Mouse (Mus musculus) kidney, adult 2 months (tissue): ENCODE measurements at regions not wholly inside any gene's neighbourhood (a gene's known extent, or its start where the extent isn't known, plus 50 kb on each side); places are given as distances from the start of the nearest gene placed in this dataset.

Experiments
- DNase-seq: peaks from one replicate; pipeline ENCODE4 v3.0.0; 2021
- H3K27ac ChIP-seq: fragments of 200-500 bp; 2 replicates; pipeline ENCODE4 v1.5.1; 2012; ENCODE audit warnings: low read depth, low read length, control low read depth, inconsistent platforms; ENCODE audit not compliant: insufficient read depth
- H3K27me3 ChIP-seq: fragments of 200-500 bp; replicated peaks from 2 replicates; pipeline ENCODE4 v1.6.1; 2012; ENCODE audit warnings: mild to moderate bottlenecking, moderate library complexity, low read length, inconsistent platforms; ENCODE audit not compliant: control insufficient read depth, insufficient read depth
- H3K36me3 ChIP-seq: fragments of 200-500 bp; 2 replicates; pipeline ENCODE4 v1.6.1; 2012; ENCODE audit warnings: mild to moderate bottlenecking, moderate library complexity, low read length, inconsistent platforms; ENCODE audit not compliant: control insufficient read depth, insufficient read depth
- H3K4me1 ChIP-seq: fragments of 200-500 bp; 2 replicates; pipeline ENCODE4 v1.6.1; 2011; ENCODE audit warnings: low read length; ENCODE audit not compliant: control insufficient read depth, insufficient read depth
- H3K4me3 ChIP-seq: fragments of 200-500 bp; 2 replicates; pipeline ENCODE4 v1.5.1; 2011; ENCODE audit warnings: mild to moderate bottlenecking, low read depth, low read length, control low read depth; ENCODE audit not compliant: insufficient read depth
- CTCF ChIP-seq: fragments of 200-500 bp; conservative IDR thresholded peaks from 2 replicates; pipeline ENCODE4 v1.5.1; 2011; ENCODE audit warnings: low read depth, mild to moderate bottlenecking, control low read depth, low read length, moderate library complexity, mixed read lengths; ENCODE audit not compliant: insufficient read depth, insufficient read length
- POLR2A ChIP-seq: fragments of 200-500 bp; IDR thresholded peaks from one replicate; pipeline ENCODE4 v1.6.1; 2011; ENCODE audit warnings: low read depth, low read length, control low read depth
- WGBS: fragments of 180-500 bp; shearing (Covaris S2); methylation state at CpG from one replicate; pipeline ENCODE4 v1.1.7; 2018; 5-methylcytosine and 5-hydroxymethylcytosine counted together

- no peaks in the 10 kb centered on the region for H3K36me3 ChIP-seq
Observed at GRCm38 (mm10) chr4:93450831-93451230, 115.5 kb upstream of the Tusc1 start.

GRCm38 (mm10) chr4:93444666-93445065 lies 109.4 kb upstream of the Tusc1 start:
- no peaks in the 10 kb centered on the region for H3K36me3 ChIP-seq
- TF ChIP-seq CTCF (no peak), POLR2A (no peak)
- H3K4me3 ChIP-seq, result no peak overlapping the region
- no peaks in the 10 kb centered on the region for H3K4me1 ChIP-seq
- DNase-seq, result no peak
- no peaks in the 10 kb centered on the region for H3K27me3 ChIP-seq
- H3K27ac ChIP-seq, result no peak overlapping the region

More at GRCm38 (mm10) chr4:93450831-93451230, 115.5 kb upstream of the Tusc1 start:
- 58% methylated on average over 1 of the region's 1 CpGs for WGBS
- Histone ChIP-seq H3K27ac (no peak overlapping the region), H3K4me3 (no peak overlapping the region), H3K27me3 (no peaks in the 10 kb centered on the region; the same call in 1 of the 2 replicates), H3K4me1 (no peaks in the 10 kb centered on the region)
- no peak for DNase-seq
- TF ChIP-seq CTCF (no peak), POLR2A (no peak)

GRCm38 (mm10) chr4:93438587-93439336 lies 103.5 kb upstream of the Tusc1 start:
- WGBS, result 76% methylated on average over 3 of the region's 3 CpGs
- no peak overlapping the region for H3K27ac ChIP-seq
- H3K4me3 ChIP-seq, result no peak overlapping the region
- no peaks in the 10 kb centered on the region for H3K4me1 ChIP-seq
- no peak for TF ChIP-seq CTCF
- no peak for TF ChIP-seq POLR2A
- DNase-seq, result no peak
- no peaks in the 10 kb centered on the region for H3K27me3 ChIP-seq
- H3K36me3 ChIP-seq, result no peaks in the 10 kb centered on the region

GRCm38 (mm10) chr4:93437386-93438130 lies 102.2 kb upstream of the Tusc1 start:
- WGBS, result 21% methylated on average over 3 of the region's 3 CpGs
- H3K4me3 ChIP-seq, result no peak overlapping the region
- no peak for DNase-seq

GRCm38 (mm10) chr4:93412695-93413094 lies 77.4 kb upstream of the Tusc1 start:
- DNase-seq, result no peak
- TF ChIP-seq CTCF (no peak), POLR2A (no peak)
- Histone ChIP-seq H3K27me3 (no peaks in the 10 kb centered on the region), H3K36me3 (no peaks in the 10 kb centered on the region), H3K4me1 (no peaks in the 10 kb centered on the region), H3K4me3 (no peak overlapping the region), H3K27ac (no peak overlapping the region)

More at GRCm38 (mm10) chr4:93437386-93438130, 102.2 kb upstream of the Tusc1 start:
- no peaks in the 10 kb centered on the region for H3K4me1 ChIP-seq
- TF ChIP-seq POLR2A (no peak), CTCF (no peak)
- no peaks in the 10 kb centered on the region for H3K36me3 ChIP-seq
- no peak overlapping the region for H3K27ac ChIP-seq
- no peaks in the 10 kb centered on the region for H3K27me3 ChIP-seq

- DNase-seq, result no peak
- H3K4me1 ChIP-seq, result no peaks in the 10 kb centered on the region
- no peaks in the 10 kb centered on the region for H3K27me3 ChIP-seq
- H3K27ac ChIP-seq, result no peak overlapping the region
- WGBS, result 39% methylated on average over 2 of the region's 2 CpGs
- H3K4me3 ChIP-seq, result no peak overlapping the region
- no peaks in the 10 kb centered on the region for H3K36me3 ChIP-seq
- TF ChIP-seq CTCF (no peak), POLR2A (no peak)
Observed at GRCm38 (mm10) chr4:93406876-93407275, 71.6 kb upstream of the Tusc1 start.

GRCm38 (mm10) chr4:93400579-93400978 lies 65.3 kb upstream of the Tusc1 start:
- no peaks in the 10 kb centered on the region for H3K4me1 ChIP-seq
- DNase-seq, result no peak
- no peaks in the 10 kb centered on the region for H3K36me3 ChIP-seq
- H3K27me3 ChIP-seq, result no peaks in the 10 kb centered on the region
- no peak for TF ChIP-seq CTCF
- TF ChIP-seq POLR2A, result no peak
- H3K27ac ChIP-seq, result no peak overlapping the region
- no peak overlapping the region for H3K4me3 ChIP-seq
